Mouse (Mus musculus): ENCODE results near the gene Mtcl1.

DNA sequence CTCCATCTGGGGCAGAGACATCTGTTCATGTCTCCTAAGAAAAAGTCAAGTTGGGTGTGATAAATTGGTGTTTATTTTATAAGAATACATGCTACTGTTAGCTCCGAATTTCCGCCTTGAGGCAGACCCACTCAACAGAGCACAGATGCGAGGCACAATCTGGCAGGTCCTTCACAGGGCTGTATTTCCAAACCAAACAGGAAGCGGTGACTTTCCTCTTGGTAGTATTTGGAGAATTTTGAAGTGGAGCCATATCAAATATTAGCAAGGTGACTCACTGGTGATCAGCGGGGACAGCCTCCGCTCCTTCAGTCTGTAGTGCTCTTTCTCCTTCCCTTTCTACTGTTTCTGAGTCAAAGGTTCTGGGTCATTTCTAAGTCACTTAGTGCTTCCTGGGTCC, 97.3 kb downstream of the Mtcl1 start:
- TF ChIP-seq CTCF (IDR thresholded peaks at IDR 0.05; ENCODE audit: low read depth) = no peak
- no peak for TF ChIP-seq EP300 (optimal IDR thresholded peaks at IDR 0.05)

Measured in stomach, postnatal 0 days (tissue).